Mouse (Mus musculus): ENCODE results near the gene Cnbd2.

GRCm38 (mm10) chr2:156330681-156331080, 18.6 kb downstream of the Cnbd2 start:
- no peak for TF ChIP-seq CTCF (conservative IDR thresholded peaks at IDR 0.05 in 1 of 2, IDR thresholded peaks at IDR 0.05 in 1 of 2; ENCODE audit: low read depth in 2 of 2, low read length in 2 of 2)
- TF ChIP-seq MEF2A (IDR thresholded peaks at IDR 0.05; ENCODE audit: borderline replicate concordance, low read depth, low read length), result no peak
- TF ChIP-seq ETS1 (conservative IDR thresholded peaks at IDR 0.05; ENCODE audit: low read depth, low read length), result no peak
- no peak for TF ChIP-seq UBTF (IDR thresholded peaks at IDR 0.05; ENCODE audit: low read depth, low read length)
- no peak for TF ChIP-seq POLR2A (IDR thresholded peaks at IDR 0.05; ENCODE audit: low read depth, low read length)
- TF ChIP-seq MAZ (IDR thresholded peaks at IDR 0.05; ENCODE audit: low read depth, low read length), result no peak
- TF ChIP-seq EP300 (IDR thresholded peaks at IDR 0.05; ENCODE audit: low read length), result no peak
- no peak for TF ChIP-seq ZKSCAN1 (IDR thresholded peaks at IDR 0.05; ENCODE audit: borderline replicate concordance, low read depth, low read length)
- no peak for TF ChIP-seq SMC3 (IDR thresholded peaks at IDR 0.05; ENCODE audit: low read depth, low read length)
- TF ChIP-seq RAD21 (IDR thresholded peaks at IDR 0.05; ENCODE audit: low read depth, low read length), result no peak
- TF ChIP-seq USF1 (IDR thresholded peaks at IDR 0.05; ENCODE audit: low read depth, low read length), result no peak
